Mouse (Mus musculus) midbrain, embryonic 11.5 days (tissue): ENCODE measurements around the gene Lck. TPM values are rescaled to one million over a fixed set of nuclear protein-coding genes. Genes with fewer than 3 reads are reported as not detected.

Source experiments
- ATAC-seq: fragments of 200-750 bp; cut with Nextera tagmentation; 2 replicates; pipeline ENCODE4 v1.8.0; 2017; ENCODE audit warnings: moderate TSS enrichment, moderate library complexity; ENCODE audit not compliant: low FRiP score
- DNase-seq: peaks from one replicate; pipeline ENCODE4 v3.0.0; 2015; ENCODE audit warnings: low spot score; ENCODE audit errors: missing footprints
- H3K27ac ChIP-seq: fragments of 300-500 bp; sonication (generic); 2 replicates; pipeline ENCODE4 v1.5.1; 2014; ENCODE audit warnings: low read depth, low read length
- H3K27me3 ChIP-seq: fragments of 300-500 bp; sonication (generic); 2 replicates; pipeline ENCODE4 v1.6.1; 2014; ENCODE audit warnings: mild to moderate bottlenecking, low read length, moderate library complexity, mixed read lengths; ENCODE audit not compliant: control insufficient read depth, insufficient read depth
- H3K36me3 ChIP-seq: fragments of 300-500 bp; sonication (generic); 2 replicates; pipeline ENCODE4 v1.6.1; 2014; ENCODE audit warnings: mild to moderate bottlenecking, low read length, moderate library complexity, mixed read lengths; ENCODE audit not compliant: control insufficient read depth, insufficient read depth
- H3K4me1 ChIP-seq: fragments of 300-500 bp; sonication (generic); 2 replicates; pipeline ENCODE4 v1.6.1; 2014; ENCODE audit warnings: low read length; ENCODE audit not compliant: control insufficient read depth, insufficient read depth
- H3K4me2 ChIP-seq: fragments of 300-500 bp; sonication (generic); 2 replicates; pipeline ENCODE4 v1.6.1; 2014; ENCODE audit warnings: mild to moderate bottlenecking, moderate library complexity
- H3K4me3 ChIP-seq: fragments of 300-500 bp; sonication (generic); 2 replicates; pipeline ENCODE4 v1.5.1; 2014; ENCODE audit warnings: low read depth, low read length
- H3K9ac ChIP-seq: fragments of 300-500 bp; sonication (generic); 2 replicates; pipeline ENCODE4 v1.6.1; 2014; ENCODE audit warnings: low read length
- H3K9me3 ChIP-seq: fragments of 300-500 bp; sonication (generic); 2 replicates; pipeline ENCODE4 v1.6.1; 2016; ENCODE audit warnings: low read length; ENCODE audit not compliant: control insufficient read depth
- WGBS: fragments of 180-500 bp; shearing (Covaris S2); extraction: QIAGEN DNeasy Blood & Tissue Kit; methylation state at CpG from one replicate; pipeline ENCODE4 v1.1.7; 2014; 5-methylcytosine and 5-hydroxymethylcytosine counted together
- polyA plus RNA-seq: library from polyadenylated mRNA; unstranded; fragments of >200 nt; fragmentation: Nextera tagmentation; extraction: Ambion mirVana; gene quantifications from 2 replicates; pipeline ENCODE4 v1.2.1, GENCODE M21; 2014

Gene Lck
- 4.5 and 5.3 TPM in 2 replicates for polyA plus RNA-seq

- H3K4me3 ChIP-seq, result no peak within 1 kb of the TSS
- 89% methylated on average over 8 of the region's 8 CpGs for WGBS
- H3K4me1 ChIP-seq, result no peaks in the 10 kb centered on the region
- H3K27me3 ChIP-seq, result no peaks in the 10 kb centered on the region
- no peaks in the 10 kb centered on the region for H3K36me3 ChIP-seq
- no peak within 1 kb of the TSS for H3K9ac ChIP-seq
- no peak for DNase-seq
- H3K9me3 ChIP-seq, result no peaks in the 10 kb centered on the region
- no peak within 1 kb of the TSS for H3K27ac ChIP-seq
- ATAC-seq, result no peak
- H3K4me2 ChIP-seq, result no peak within 1 kb of the TSS
Measured at GRCm38 (mm10) chr4:129573430-129573829, at the start of gene Lck. Gene Lck, minus strand, starts transcription at chr4:129573641.

GRCm38 (mm10) chr4:129622803-129623535 lies 49.5 kb upstream of the Lck start:
- ATAC-seq (no peak), DNase-seq (no peak)
- H3K4me1 ChIP-seq, result peaks cover 32% of the 10 kb centered on the region
- H3K27me3 ChIP-seq, result no peaks in the 10 kb centered on the region
- H3K36me3 ChIP-seq, result peaks cover 6% of the 10 kb centered on the region
- peak overlapping the region; percentile 51 for H3K4me3 ChIP-seq
- peak overlapping the region; percentile 78 for H3K27ac ChIP-seq
- WGBS, result 20% methylated on average over 8 of the region's 8 CpGs
- H3K9ac ChIP-seq, result peak overlapping the region; percentile 70
- peak overlapping the region; percentile 64 for H3K4me2 ChIP-seq
- H3K9me3 ChIP-seq, result no peaks in the 10 kb centered on the region

- Histone ChIP-seq H3K4me2 (peak overlapping the region; percentile 64), H3K27ac (no peak overlapping the region), H3K4me3 (no peak overlapping the region; the same call in 1 of the 2 replicates), H3K9ac (peak overlapping the region; percentile 70; the same call in 1 of the 2 replicates), H3K4me1 (peaks cover 32% of the 10 kb centered on the region), H3K27me3 (no peaks in the 10 kb centered on the region), H3K9me3 (no peaks in the 10 kb centered on the region), H3K36me3 (peaks cover 3% of the 10 kb centered on the region; the same call in 1 of the 2 replicates)
- WGBS, result 79% methylated on average over 11 of the region's 11 CpGs
- ATAC-seq, result no peak
- DNase-seq, result no peak
Measured at GRCm38 (mm10) chr4:129622120-129622802, 48.8 kb upstream of the Lck start.

GRCm38 (mm10) chr4:129621283-129621841 lies 47.9 kb upstream of the Lck start:
- Histone ChIP-seq H3K27ac (no peak overlapping the region), H3K4me1 (peaks cover 32% of the 10 kb centered on the region), H3K36me3 (no peaks in the 10 kb centered on the region), H3K9ac (no peak overlapping the region), H3K4me3 (no peak overlapping the region), H3K4me2 (no peak overlapping the region), H3K9me3 (no peaks in the 10 kb centered on the region), H3K27me3 (no peaks in the 10 kb centered on the region)
- 84% methylated on average over 8 of the region's 8 CpGs for WGBS
- DNase-seq (no peak), ATAC-seq (no peak)

GRCm38 (mm10) chr4:129620419-129621282 lies 47.2 kb upstream of the Lck start:
- Histone ChIP-seq H3K4me2 (no peak overlapping the region), H3K9ac (no peak overlapping the region), H3K27me3 (no peaks in the 10 kb centered on the region), H3K36me3 (no peaks in the 10 kb centered on the region), H3K9me3 (no peaks in the 10 kb centered on the region), H3K4me3 (no peak overlapping the region), H3K27ac (no peak overlapping the region), H3K4me1 (peaks cover 31% of the 10 kb centered on the region)
- 91% methylated on average over 11 of the region's 11 CpGs for WGBS
- ATAC-seq (no peak), DNase-seq (no peak)

GRCm38 (mm10) chr4:129618786-129619691 lies 45.6 kb upstream of the Lck start, which contains the start of gene Iqcc:
Gene Iqcc, minus strand, starts transcription at chr4:129619099.
- Histone ChIP-seq H3K27ac (peak within 1 kb of the TSS; percentile 71; the same call in 1 of the 2 replicates), H3K9me3 (no peaks in the 10 kb centered on the region), H3K27me3 (no peaks in the 10 kb centered on the region), H3K4me2 (peak within 1 kb of the TSS; percentile 62), H3K4me1 (peaks cover 16% of the 10 kb centered on the region), H3K9ac (peak within 1 kb of the TSS; percentile 67), H3K36me3 (no peaks in the 10 kb centered on the region), H3K4me3 (peak within 1 kb of the TSS; percentile 47)
- 4% methylated on average over 43 of the region's 44 CpGs for WGBS
- DNase-seq (peak; percentile 99), ATAC-seq (peak; percentile 90)

GRCm38 (mm10) chr4:129618031-129618430 lies 44.6 kb upstream of the Lck start:
- H3K9ac ChIP-seq, result peak overlapping the region; percentile 67
- peak overlapping the region; percentile 47 for H3K4me3 ChIP-seq
- peaks cover 14% of the 10 kb centered on the region for H3K4me1 ChIP-seq
- H3K27ac ChIP-seq, result no peak overlapping the region
- peak overlapping the region; percentile 62 for H3K4me2 ChIP-seq
- DNase-seq (no peak), ATAC-seq (no peak)
- H3K36me3 ChIP-seq, result no peaks in the 10 kb centered on the region
- 94% methylated on average over 5 of the region's 5 CpGs for WGBS
- H3K27me3 ChIP-seq, result no peaks in the 10 kb centered on the region
- no peaks in the 10 kb centered on the region for H3K9me3 ChIP-seq

- H3K4me1 ChIP-seq, result peaks cover 8% of the 10 kb centered on the region
- no peak for ATAC-seq
- no peak overlapping the region for H3K9ac ChIP-seq
- no peaks in the 10 kb centered on the region for H3K36me3 ChIP-seq
- H3K4me3 ChIP-seq, result no peak overlapping the region
- no peaks in the 10 kb centered on the region for H3K27me3 ChIP-seq
- no peak overlapping the region for H3K27ac ChIP-seq
- DNase-seq, result no peak
- H3K4me2 ChIP-seq, result no peak overlapping the region
- WGBS, result 97% methylated on average over 7 of the region's 7 CpGs
- no peaks in the 10 kb centered on the region for H3K9me3 ChIP-seq
Measured at GRCm38 (mm10) chr4:129617121-129617641, 43.7 kb upstream of the Lck start.
